Mouse (Mus musculus) right cerebral cortex, postnatal 36 days (tissue): Measurements from ENCODE around the gene Btbd17.

Experiments
- DNase-seq, 2 experiments: peaks; one replicate each; pipeline ENCODE4 v3.0.0; 2022; ENCODE audit warnings: low spot score in 2 of 2, mixed read lengths in 1 of 2

Gene Btbd17

GRCm38 (mm10) chr11:114764820-114765818, 30.6 kb downstream of the Btbd17 start, which contains the start of gene Kif19a:
TSS of gene Kif19a (plus strand) at chr11:114765388.
- DNase-seq = no peak

- DNase-seq = no peak
Observed at GRCm38 (mm10) chr11:114747564-114748138, 48.1 kb downstream of the Btbd17 start.

- DNase-seq = peak; percentile 73 to 78
Observed at GRCm38 (mm10) chr11:114745134-114745533, 50.6 kb downstream of the Btbd17 start.

- no peak for DNase-seq
Observed at GRCm38 (mm10) chr11:114741451-114741850, 54.3 kb downstream of the Btbd17 start.
